Mouse (Mus musculus) B cell, adult 62 days (primary cell): ENCODE data around the gene Mllt3. TPM values are rescaled to one million over a fixed set of nuclear protein-coding genes. Genes with fewer than 3 reads are reported as not detected.

Experiments
- total RNA-seq: library from RNA; stranded (reverse); gene quantifications from 4 replicates; pipeline ENCODE4 v1.2.4, GENCODE M21; 2023

The Mllt3 gene
- total RNA-seq = 13.7 to 24.7 TPM (median 21.8 TPM) in 4 replicates

DNA sequence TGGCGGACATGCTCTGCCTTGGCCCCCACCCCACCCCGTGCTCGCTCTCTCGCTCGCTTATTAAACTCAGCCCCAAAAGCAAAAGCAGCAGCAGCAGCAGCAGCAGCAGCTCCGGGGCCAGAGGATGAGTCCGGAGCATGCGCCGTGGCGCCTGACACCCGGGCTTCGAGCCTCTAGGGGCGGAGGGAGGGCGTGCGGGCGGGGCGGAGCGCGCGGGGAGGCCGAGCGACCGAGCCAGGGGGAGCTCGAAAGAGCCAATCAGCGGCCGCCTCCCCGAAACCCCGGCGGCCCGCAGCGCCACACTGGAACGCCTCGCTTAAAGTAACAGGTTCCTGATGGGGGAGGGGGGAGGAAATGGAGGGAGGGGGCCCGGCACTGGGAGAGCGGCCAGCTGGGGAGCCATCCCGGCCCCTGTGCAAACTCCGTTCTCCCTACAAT lies at the start of gene Mllt3:
TSS of gene Mllt3 (minus strand) at position 149 of the 438 bp plus-strand sequence.

Other genes starting within 250 kb of the Mllt3 start
- gene Focad, start 61.3 kb upstream of the Mllt3 start, total RNA-seq = 9.7 to 15.7 TPM (median 11.5 TPM) in 4 replicates